Mouse (Mus musculus) ovary, postnatal 14 days (tissue): ENCODE data around the gene Ednra.

Experiments
- DNase-seq: peaks from one replicate; pipeline ENCODE4 v3.0.0; 2022; ENCODE audit warnings: low spot score

The Ednra gene

GRCm38 (mm10) chr8:77640093-77640839 is 84.0 kb downstream of the Ednra start:
- no peak for DNase-seq

GRCm38 (mm10) chr8:77637593-77637992 is 86.7 kb downstream of the Ednra start:
- no peak for DNase-seq

GRCm38 (mm10) chr8:77634035-77634434 is 90.2 kb downstream of the Ednra start:
- DNase-seq = no peak

GRCm38 (mm10) chr8:77633211-77633610 is 91.1 kb downstream of the Ednra start:
- DNase-seq = no peak

GRCm38 (mm10) chr8:77630691-77631090 is 93.6 kb downstream of the Ednra start:
- DNase-seq = no peak

- peak; percentile 79 for DNase-seq
These were observed 94.3 kb downstream of the Ednra start for GRCm38 (mm10) chr8:77629858-77630537.

- no peak for DNase-seq
These were observed 100.5 kb downstream of the Ednra start for GRCm38 (mm10) chr8:77623677-77624209.

GRCm38 (mm10) chr8:77617916-77618315 is 106.3 kb downstream of the Ednra start:
- DNase-seq = peak; percentile 57
